17 mouse cellular contexts compared by ENCODE assay signal in the genomic region with DNA sequence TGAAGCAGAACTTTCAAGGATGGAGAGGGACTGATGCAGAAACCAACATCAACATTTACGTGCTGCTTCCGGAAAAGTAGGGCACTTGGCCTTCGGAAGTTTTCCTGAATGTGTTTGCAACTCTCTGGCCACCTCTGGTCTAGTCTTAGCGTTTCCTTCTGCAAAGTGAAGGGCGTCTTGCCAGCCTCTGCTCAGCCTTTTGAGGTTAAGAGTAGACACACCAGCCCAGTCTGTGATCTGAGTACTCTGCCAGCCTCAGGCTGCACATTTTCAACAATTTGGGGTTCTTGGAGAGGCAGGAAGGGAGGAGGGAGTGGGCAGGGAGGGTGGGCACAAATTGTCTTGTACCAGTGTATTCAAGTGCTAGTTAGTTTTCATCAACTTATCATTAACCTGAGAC.
A peak's percentile ranks its signal among the peaks of the same experiment; 100 is the strongest.
DNase-seq lines count a peak whose midpoint lies in the region; ATAC-seq lines count a peak whose summit lies in the region.
"Had no signal": no experiment of that assay in that cellular context is flagged by ENCODE, and none has a peak within 500 bp of the region (broad histone marks: within the 10 kb centered on the region; RNA-seq: fewer than 3 reads in every experiment).

No protein-coding gene starts in this region.

- ATAC-seq in hematopoietic stem cell, adult 5-6 weeks (replicated peaks in 1 of 2; ENCODE audit: insufficient read depth in 1 of 2, low FRiP score in 2 of 2, low TSS enrichment in 1 of 2, low read depth in 1 of 2, poor library complexity in 2 of 2, severe bottlenecking in 2 of 2) = peak; percentile 51 to 53; a peak in 1 of 4 replicates
- no peak for ATAC-seq in hindbrain, embryonic 12.5 days (ENCODE audit: low FRiP score)
- ATAC-seq: forebrain, embryonic 13.5 days; forebrain, embryonic 15.5 days; forebrain, postnatal 0 days had no signal

- H3K4me3 ChIP-seq in hindbrain, embryonic 12.5 days = no peak overlapping the region
- H3K4me3 ChIP-seq: embryonic facial prominence, embryonic 10.5 days; embryonic facial prominence, embryonic 12.5 days; forebrain, embryonic 13.5 days; forebrain, embryonic 15.5 days had no signal

- no peaks in the 10 kb centered on the region for H3K9me3 ChIP-seq in hindbrain, embryonic 12.5 days (replicated peaks)
- H3K9me3 ChIP-seq: embryonic facial prominence, embryonic 12.5 days; forebrain, embryonic 13.5 days; forebrain, embryonic 15.5 days had no signal

- peak; percentile 29 for DNase-seq in heart, adult 11 months
- DNase-seq in heart, postnatal 4 days = no peak
- peak; percentile 8 for DNase-seq in adipocyte (ENCODE audit: low spot score)
- DNase-seq: adrenal gland, adult 8-10 months; adrenal gland, postnatal 36 days; cerebellum, adult 11-12 months; cerebellum, adult 2 months; cerebellum, adult 9-10 months; cerebellum, postnatal 10 days; cerebellum, postnatal 25 days; forebrain, postnatal 0 days had no signal

- no peaks in the 10 kb centered on the region for H3K27me3 ChIP-seq in hindbrain, embryonic 12.5 days
- H3K27me3 ChIP-seq: embryonic facial prominence, embryonic 12.5 days; forebrain, embryonic 13.5 days; forebrain, embryonic 15.5 days had no signal

- WGBS in hindbrain, embryonic 12.5 days = 91% methylated on average over 5 of the region's 5 CpGs

- H3K36me3 ChIP-seq in hindbrain, embryonic 12.5 days = no peaks in the 10 kb centered on the region
- H3K36me3 ChIP-seq: embryonic facial prominence, embryonic 10.5 days; embryonic facial prominence, embryonic 12.5 days; forebrain, embryonic 15.5 days had no signal

- no peaks in the 10 kb centered on the region for H3K4me1 ChIP-seq in hindbrain, embryonic 12.5 days
- H3K4me1 ChIP-seq: embryonic facial prominence, embryonic 10.5 days; embryonic facial prominence, embryonic 12.5 days had no signal

- no peak overlapping the region for H3K27ac ChIP-seq in hindbrain, embryonic 12.5 days
- H3K27ac ChIP-seq: embryonic facial prominence, embryonic 10.5 days; embryonic facial prominence, embryonic 12.5 days; forebrain, embryonic 13.5 days; forebrain, embryonic 15.5 days had no signal

- H3K9ac ChIP-seq in hindbrain, embryonic 12.5 days = no peak overlapping the region
- H3K9ac ChIP-seq: embryonic facial prominence, embryonic 12.5 days; forebrain, embryonic 13.5 days; forebrain, embryonic 15.5 days; forebrain, postnatal 0 days had no signal

- no peak overlapping the region for H3K4me2 ChIP-seq in hindbrain, embryonic 12.5 days (replicated peaks)
- H3K4me2 ChIP-seq: embryonic facial prominence, embryonic 12.5 days; forebrain, embryonic 13.5 days; forebrain, embryonic 15.5 days had no signal
